Mouse (Mus musculus) heart, adult 8-10 months (tissue): ENCODE results near the gene C2cd4d. TPM values are rescaled to one million over a fixed set of nuclear protein-coding genes. Genes with fewer than 3 reads are reported as not detected.

ENCODE experiments used
- total RNA-seq, 4 experiments: library from RNA; stranded (reverse); gene quantifications; 2 replicates each; pipeline ENCODE4 v1.2.4; 2022

C2cd4d gene
- total RNA-seq, 4 experiments from 2014 or later, result 0.31 to 0.46 TPM; not detected in 2

Other genes starting within 250 kb of the C2cd4d start
- not detected for gene Gm10696, start 184.2 kb upstream of the C2cd4d start, total RNA-seq
- not detected for gene Gm5286, start 165.7 kb upstream of the C2cd4d start, total RNA-seq
- gene Gm4778, start 98.4 kb upstream of the C2cd4d start, total RNA-seq, result not detected
- 10 to 100 TPM; 13.2 to 15.4 (median 14.2) TPM for gene Them4, start 52.3 kb upstream of the C2cd4d start, total RNA-seq
- not detected for gene Them5, start 20.3 kb upstream of the C2cd4d start, total RNA-seq
- gene Rorc, start 10.4 kb downstream of the C2cd4d start, total RNA-seq, result 10 to 100 TPM; 36.3 to 53.0 (median 47.2) TPM
- under 1 TPM in 3 of 4 experiments, not detected in 1; 0.14 to 0.37 (median 0.17) TPM for gene Lingo4, start 36.1 kb downstream of the C2cd4d start, total RNA-seq
- gene Tdrkh, start 50.8 kb downstream of the C2cd4d start, total RNA-seq, result 1 to 10 TPM; 4.5 to 7.0 (median 6.1) TPM
- gene Mrpl9, start 80.9 kb downstream of the C2cd4d start, total RNA-seq, result 10 to 100 TPM; 57.4 to 69.0 (median 61.9) TPM
- under 1 TPM in 1 of 4 experiments, not detected in 3; 0.41 TPM for gene Oaz3, start 81.5 kb downstream of the C2cd4d start, total RNA-seq
- gene Celf3, start 115.9 kb downstream of the C2cd4d start, total RNA-seq, result under 1 TPM in 1 of 4 experiments, not detected in 3; 0.12 TPM
- 1 to 10 TPM in 3 of 4 experiments, under 1 TPM in 1; 0.95 to 2.1 (median 1.1) TPM for gene Riiad1, start 117.9 kb downstream of the C2cd4d start, total RNA-seq
- 10 to 100 TPM; 24.8 to 29.0 (median 27.0) TPM for gene Snx27, start 220.3 kb downstream of the C2cd4d start, total RNA-seq